Mouse (Mus musculus): ENCODE data around the gene Crat.

Crat gene

GRCm38 (mm10) chr2:30403870-30404269 is 11.7 kb downstream of the Crat start:
- DNase-seq = no peak

GRCm38 (mm10) chr2:30402843-30403242 is 12.8 kb downstream of the Crat start:
- DNase-seq = no peak

- peak; percentile 96 for DNase-seq
These were observed 13.2 kb downstream of the Crat start for GRCm38 (mm10) chr2:30402351-30402826.

GRCm38 (mm10) chr2:30401581-30401980 is 14.0 kb downstream of the Crat start:
- no peak for DNase-seq

- no peak for DNase-seq
These were observed 16.1 kb downstream of the Crat start for GRCm38 (mm10) chr2:30399191-30400171.

- no peak for DNase-seq
These were observed 17.6 kb downstream of the Crat start for GRCm38 (mm10) chr2:30397986-30398512.

- DNase-seq = no peak
These were observed 19.4 kb downstream of the Crat start for GRCm38 (mm10) chr2:30396246-30396645.

- DNase-seq = no peak
These were observed 19.9 kb downstream of the Crat start for GRCm38 (mm10) chr2:30395757-30396156.

- no peak for DNase-seq
These were observed 22.3 kb downstream of the Crat start for GRCm38 (mm10) chr2:30393370-30393656.

- DNase-seq = peak; percentile 99
These were observed 22.8 kb downstream of the Crat start for GRCm38 (mm10) chr2:30392577-30393369.

- DNase-seq = peak; percentile 100
These were observed 23.5 kb downstream of the Crat start, which contains the start of gene Dolpp1 for GRCm38 (mm10) chr2:30392114-30392576. Dolpp1 (plus strand) TSS chr2:30392254.

- DNase-seq = no peak
These were observed 26.6 kb downstream of the Crat start for GRCm38 (mm10) chr2:30389000-30389399.

- DNase-seq = no peak
These were observed 28.7 kb downstream of the Crat start for GRCm38 (mm10) chr2:30386913-30387312.

- DNase-seq = no peak
These were observed 30.0 kb downstream of the Crat start for GRCm38 (mm10) chr2:30385591-30385990.

- no peak for DNase-seq
These were observed 30.8 kb downstream of the Crat start for GRCm38 (mm10) chr2:30384814-30385213.

GRCm38 (mm10) chr2:30381377-30381725 is 34.3 kb downstream of the Crat start:
- peak; percentile 98 for DNase-seq

GRCm38 (mm10) chr2:30380564-30381376 is 34.8 kb downstream of the Crat start:
- DNase-seq = peak; percentile 96

- DNase-seq = no peak
These were observed 36.3 kb downstream of the Crat start for GRCm38 (mm10) chr2:30379307-30379706.

- no peak for DNase-seq
These were observed 37.9 kb downstream of the Crat start for GRCm38 (mm10) chr2:30377721-30378120.

- DNase-seq = no peak
These were observed 39.7 kb downstream of the Crat start for GRCm38 (mm10) chr2:30375893-30376292.

GRCm38 (mm10) chr2:30372726-30373125 is 42.9 kb downstream of the Crat start:
- no peak for DNase-seq

- no peak for DNase-seq
These were observed 44.1 kb downstream of the Crat start for GRCm38 (mm10) chr2:30371544-30371943.

GRCm38 (mm10) chr2:30366203-30366602 is 49.4 kb downstream of the Crat start:
- no peak for DNase-seq

Data from heart, adult 11 months (tissue).